Mouse (Mus musculus): Measurements from ENCODE around the gene Bet1l.

Bet1l gene

GRCm38 (mm10) chr7:140833341-140833740 is 24.0 kb downstream of the Bet1l start:
- DNase-seq (ENCODE audit: low spot score in 2 of 2) = no peak

- DNase-seq (ENCODE audit: low spot score in 2 of 2) = no peak
Measured at GRCm38 (mm10) chr7:140831447-140831846, 25.9 kb downstream of the Bet1l start.

GRCm38 (mm10) chr7:140828171-140828881 is 29.1 kb downstream of the Bet1l start:
- peak; percentile 72 to 80 for DNase-seq (ENCODE audit: low spot score in 2 of 2)

- no peak for DNase-seq (ENCODE audit: low spot score in 2 of 2)
Measured at GRCm38 (mm10) chr7:140822731-140823130, 34.6 kb downstream of the Bet1l start.

- peak; percentile 58 to 64 for DNase-seq (ENCODE audit: low spot score in 2 of 2)
Measured at GRCm38 (mm10) chr7:140821653-140822329, 35.6 kb downstream of the Bet1l start, which contains the start of gene Zfp941. Gene Zfp941 (minus strand): TSS chr7:140822178.

- DNase-seq (ENCODE audit: low spot score in 2 of 2) = peak in 1 of 2 experiments; percentile 31
Measured at GRCm38 (mm10) chr7:140821305-140821652, 36.1 kb downstream of the Bet1l start.

- DNase-seq (ENCODE audit: low spot score in 2 of 2) = no peak
Measured at GRCm38 (mm10) chr7:140820173-140820572, 37.2 kb downstream of the Bet1l start.

- DNase-seq (ENCODE audit: low spot score in 2 of 2) = no peak
Measured at GRCm38 (mm10) chr7:140812850-140813249, 44.5 kb downstream of the Bet1l start.

- no peak for DNase-seq (ENCODE audit: low spot score in 2 of 2)
Measured at GRCm38 (mm10) chr7:140811714-140812113, 45.7 kb downstream of the Bet1l start.

GRCm38 (mm10) chr7:140810496-140810895 is 46.9 kb downstream of the Bet1l start:
- DNase-seq (ENCODE audit: low spot score in 2 of 2) = no peak

- peak; percentile 45 to 49 for DNase-seq (ENCODE audit: low spot score in 2 of 2)
Measured at GRCm38 (mm10) chr7:140805704-140806103, 51.7 kb downstream of the Bet1l start.
